Mouse (Mus musculus) urinary bladder, adult 18-20 months (tissue): ENCODE results near the gene Setx.
A peak's percentile ranks its signal among the peaks of the same experiment; 100 is the strongest.

Experiments used
- DNase-seq, 2 experiments: peaks; one replicate each; pipeline ENCODE4 v3.0.0; 2022; ENCODE audit warnings: low spot score in 2 of 2, mixed read lengths in 2 of 2

Setx gene

DNA sequence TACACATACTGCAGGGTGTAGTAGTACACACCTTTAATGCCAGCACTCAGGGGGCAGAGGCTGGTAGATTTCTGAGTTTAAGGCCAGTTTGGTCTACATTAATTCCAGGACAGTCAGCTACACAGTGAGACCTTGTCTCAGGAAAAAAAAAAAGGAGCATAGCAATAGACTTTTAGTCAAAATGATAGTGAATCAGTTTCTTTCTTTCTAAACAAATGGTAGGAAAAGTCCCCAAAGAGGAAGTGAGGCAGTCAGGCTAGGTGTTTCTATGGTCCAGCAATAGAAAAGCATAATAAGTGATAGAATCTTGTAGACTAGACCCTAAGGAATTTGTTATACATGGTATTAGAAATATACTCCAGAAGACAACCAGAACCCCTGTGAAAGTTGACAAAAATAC lies 11.2 kb downstream of the Setx start:
- no peak for DNase-seq

DNA sequence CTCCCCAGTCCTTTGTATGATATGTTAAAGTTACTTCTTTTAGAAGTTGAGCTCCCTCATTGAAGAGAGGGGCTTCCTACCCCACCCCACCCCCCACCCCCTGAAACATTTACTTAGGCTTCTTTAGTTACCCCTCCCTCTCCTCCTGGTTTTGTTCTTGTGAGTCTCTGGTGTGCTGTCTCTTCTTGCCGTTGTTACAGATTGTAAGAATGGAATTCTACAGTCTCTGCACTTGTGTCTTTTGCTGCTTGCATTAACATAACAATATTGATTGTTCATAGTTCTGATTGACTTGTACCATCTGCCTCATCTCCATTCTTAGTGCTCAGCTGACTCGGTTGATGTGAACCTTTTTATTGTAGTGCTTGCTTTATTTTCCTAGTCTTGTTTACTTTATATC lies 28.0 kb downstream of the Setx start:
- no peak for DNase-seq

DNA sequence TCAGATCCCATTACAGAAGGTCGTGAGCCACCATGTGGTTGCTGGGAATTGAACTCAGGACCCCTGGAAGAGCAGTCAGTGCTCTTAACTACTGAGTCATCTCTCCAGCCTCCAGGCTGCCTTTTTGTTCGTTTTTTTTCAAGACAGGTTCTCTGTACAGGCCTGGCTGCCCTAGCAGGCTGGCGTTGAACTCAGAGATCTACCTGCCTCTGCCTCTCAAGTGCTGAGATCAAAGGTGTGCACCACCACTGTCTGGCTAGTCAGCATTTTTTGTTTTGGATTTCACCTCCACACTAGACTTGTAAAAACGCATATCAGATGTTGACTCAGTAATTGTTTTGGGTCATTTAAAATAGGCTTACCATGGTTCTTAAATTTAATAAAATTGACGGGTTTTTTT lies 44.1 kb downstream of the Setx start:
- DNase-seq, result no peak

DNA sequence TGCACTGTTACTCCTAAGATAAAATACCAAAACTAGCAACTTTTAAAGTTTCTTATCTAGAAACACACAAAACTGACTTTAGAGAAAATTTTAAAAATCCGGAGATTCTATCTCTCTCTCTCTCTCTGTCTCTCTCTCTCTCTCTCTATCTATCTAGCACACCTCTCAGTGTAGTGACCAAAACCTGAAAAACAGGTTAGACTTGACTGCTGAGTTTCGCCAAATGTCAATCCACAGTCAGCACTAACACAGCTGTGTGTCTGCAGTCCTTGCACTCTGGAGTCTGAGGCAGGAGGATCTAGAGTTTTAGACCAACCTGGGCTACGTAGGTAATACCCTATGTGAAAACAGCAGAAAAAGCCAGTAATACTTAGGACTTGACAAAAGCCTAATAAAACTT lies 50.9 kb downstream of the Setx start:
- no peak for DNase-seq

DNA sequence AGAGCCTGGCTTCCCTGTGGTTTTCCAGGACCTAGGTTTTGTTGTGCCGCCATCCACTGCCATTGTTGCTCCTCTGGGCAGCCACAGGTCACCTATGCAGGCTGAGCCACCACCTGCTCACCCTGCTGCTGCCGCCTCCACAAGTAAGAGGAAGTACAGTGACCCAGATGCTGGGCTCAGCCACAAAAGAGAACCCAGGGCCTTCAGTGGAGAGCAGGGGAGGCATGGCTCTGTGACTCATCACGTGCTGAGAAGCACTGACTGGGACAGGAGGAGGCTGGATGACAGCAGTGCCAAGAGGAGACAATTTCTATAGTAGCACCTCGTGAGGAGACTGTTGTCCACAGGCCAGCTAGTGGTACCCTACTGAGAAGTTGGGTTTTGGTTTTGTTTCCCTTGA lies 55.8 kb downstream of the Setx start:
- no peak for DNase-seq

DNA sequence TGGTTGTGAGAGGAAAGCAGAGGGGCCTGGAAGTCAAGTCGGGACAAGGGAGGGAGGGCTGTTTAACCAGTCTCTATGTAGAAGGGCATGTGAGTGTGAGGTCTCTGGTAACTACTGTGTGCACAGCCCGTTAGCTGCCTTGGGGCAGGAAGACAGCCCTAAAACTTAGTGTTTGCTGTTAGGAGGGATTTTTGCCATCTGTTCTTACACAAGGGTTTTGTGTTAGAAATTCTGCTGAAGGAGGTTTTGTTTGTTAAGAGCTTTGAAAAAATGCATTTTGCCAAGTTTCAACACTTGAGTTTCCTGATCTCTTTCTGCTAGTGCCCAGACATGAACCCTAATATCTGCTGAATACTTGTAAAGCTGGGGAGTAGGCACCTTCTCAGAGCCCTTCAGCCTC lies 57.1 kb downstream of the Setx start:
- no peak for DNase-seq

DNA sequence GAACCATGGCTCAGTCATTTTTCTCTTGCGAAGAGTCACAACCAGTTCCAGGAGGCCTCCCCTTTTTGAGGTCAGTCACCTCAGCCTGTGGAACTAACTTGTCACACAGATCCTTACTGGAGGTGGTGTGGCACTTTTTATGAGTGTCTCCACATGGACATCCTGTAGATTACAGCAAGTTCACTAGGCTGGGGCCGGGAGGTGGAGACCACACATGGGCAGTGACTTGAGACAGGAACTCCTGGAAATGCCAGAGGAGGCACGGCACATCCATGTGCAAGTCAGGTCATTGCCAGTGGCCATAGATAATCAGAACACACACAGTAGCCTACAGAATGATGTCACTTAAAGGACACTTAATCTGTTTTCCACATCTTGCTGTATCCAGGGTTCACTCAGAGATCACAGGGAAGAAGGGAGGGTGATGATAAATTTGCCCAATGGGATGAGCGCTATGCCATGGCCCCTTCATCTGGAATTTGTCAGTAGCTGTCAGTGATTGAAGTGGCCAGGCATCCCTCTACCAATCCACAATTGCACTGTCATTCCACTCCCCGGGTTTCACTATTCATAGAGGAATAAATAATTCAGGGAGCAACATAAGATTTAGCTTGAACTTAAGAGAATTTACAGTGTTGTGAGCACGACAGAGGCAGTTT lies 59.4 kb downstream of the Setx start:
- no peak for DNase-seq

DNA sequence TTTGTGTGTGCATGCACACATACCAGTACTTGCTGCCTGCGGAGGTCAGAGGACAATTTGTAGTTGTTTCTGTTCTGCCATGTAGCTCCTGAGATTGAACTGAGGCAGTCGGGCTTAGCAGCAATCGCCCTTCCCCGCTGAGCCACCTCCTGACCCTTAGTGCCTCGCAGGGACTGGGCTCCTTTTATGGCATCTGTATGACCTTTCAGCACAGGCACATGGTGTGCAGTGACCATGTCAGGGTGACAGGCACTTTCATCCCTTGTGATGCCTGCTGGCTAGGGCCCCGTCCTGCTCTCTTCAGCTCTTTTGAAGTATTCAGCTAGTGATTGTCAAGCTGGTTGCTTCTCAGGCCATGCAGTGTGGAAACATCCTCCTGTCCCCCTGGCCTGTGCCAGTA lies 62.2 kb downstream of the Setx start:
- no peak for DNase-seq

DNA sequence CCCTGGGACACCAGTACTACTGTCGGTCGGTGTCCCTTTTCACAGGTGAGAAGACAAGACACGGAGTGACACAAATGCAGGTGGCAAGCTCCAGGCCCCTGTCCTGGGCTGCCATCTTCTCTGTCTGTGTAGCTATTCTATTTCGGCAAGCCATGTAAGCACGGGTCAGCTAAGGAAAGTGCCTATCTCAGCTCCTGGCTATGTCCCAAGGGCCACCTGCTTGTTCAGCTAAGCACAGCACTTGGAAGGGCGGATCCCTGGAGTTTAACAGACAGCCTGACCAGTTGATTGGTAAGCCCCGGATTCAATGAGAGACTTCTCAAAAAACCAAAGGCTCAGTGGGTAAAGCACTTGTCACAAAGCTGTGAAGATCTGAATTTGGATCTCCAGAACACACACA lies 66.4 kb downstream of the Setx start:
- no peak for DNase-seq

DNA sequence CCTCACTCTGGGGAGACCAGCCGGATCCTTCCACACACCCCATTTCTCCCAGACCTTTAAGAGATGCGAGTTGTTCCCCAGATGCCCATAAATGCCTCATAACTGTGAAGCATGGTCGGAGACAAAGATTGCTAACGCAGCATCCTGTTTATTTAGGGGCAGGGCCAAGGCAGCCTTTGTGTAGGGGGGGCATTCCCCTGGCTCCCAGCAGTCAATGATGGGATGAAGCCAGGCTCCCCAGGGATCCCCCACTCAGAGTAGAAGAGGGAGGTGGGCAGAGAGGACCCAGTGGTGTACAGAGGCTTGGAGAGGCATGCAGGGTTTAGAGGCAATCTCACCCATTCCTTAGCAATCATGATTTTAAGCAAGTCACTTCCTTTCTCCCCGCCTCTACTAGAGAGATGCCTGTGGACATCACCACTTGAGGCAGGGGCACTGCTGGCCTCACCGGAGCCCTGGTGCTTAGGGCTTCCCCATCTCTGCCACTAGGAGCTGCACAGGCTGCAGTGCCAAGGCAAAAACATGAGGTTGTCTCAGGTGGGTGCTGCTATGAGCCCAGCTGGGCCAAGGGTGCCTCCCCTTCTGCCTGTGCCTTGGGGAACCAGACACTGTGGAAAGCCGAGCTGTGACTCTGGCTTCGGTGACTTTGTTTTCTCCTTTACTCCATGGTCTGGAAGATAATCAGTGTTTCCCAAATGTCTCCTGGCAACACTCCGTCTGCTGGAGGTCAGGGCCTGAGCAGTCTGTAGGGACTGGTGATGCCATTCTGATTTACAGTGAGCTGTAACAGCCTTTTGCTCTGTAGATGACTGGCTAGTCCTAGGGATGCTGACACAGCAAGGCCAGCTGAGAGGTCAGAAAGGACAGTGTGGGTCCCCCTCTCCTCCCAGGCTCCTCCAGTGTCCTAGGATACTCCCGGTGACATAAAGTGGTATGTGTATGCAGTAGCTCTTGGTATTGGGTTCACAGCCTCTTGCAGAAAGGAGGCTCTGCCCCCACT lies 67.5 kb downstream of the Setx start:
- no peak for DNase-seq

DNA sequence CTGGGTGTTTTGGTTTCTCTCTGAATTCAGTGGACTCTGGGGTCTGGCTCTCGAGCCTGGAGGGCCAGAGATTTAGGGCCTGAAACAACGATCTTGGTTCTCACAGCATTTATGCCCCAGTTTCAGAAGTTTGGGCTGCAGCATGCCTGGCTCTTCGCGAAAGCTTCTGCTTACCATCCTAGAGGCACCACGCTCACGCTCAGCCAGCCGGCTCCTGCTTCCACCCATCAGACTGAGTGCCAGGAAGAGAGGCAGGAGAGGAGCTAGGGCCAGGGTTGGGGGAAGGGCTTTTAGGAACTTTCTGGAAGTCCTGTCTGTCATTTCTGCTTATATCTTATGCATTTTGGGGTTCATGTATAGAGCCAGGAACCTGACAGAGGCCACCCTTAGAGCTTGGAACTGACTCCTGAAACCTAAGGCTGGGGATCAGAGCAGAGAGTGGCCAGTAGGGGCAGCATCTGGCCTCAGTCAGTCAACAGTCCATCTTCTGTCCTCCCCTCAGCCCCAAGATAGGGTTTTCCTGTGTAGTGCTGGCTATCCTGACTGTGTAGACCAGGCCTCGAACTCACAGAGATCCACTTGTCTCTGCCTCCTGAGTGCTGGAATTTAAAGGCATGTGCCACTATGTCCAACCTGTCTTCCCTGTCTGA lies 68.8 kb downstream of the Setx start:
- no peak for DNase-seq

DNA sequence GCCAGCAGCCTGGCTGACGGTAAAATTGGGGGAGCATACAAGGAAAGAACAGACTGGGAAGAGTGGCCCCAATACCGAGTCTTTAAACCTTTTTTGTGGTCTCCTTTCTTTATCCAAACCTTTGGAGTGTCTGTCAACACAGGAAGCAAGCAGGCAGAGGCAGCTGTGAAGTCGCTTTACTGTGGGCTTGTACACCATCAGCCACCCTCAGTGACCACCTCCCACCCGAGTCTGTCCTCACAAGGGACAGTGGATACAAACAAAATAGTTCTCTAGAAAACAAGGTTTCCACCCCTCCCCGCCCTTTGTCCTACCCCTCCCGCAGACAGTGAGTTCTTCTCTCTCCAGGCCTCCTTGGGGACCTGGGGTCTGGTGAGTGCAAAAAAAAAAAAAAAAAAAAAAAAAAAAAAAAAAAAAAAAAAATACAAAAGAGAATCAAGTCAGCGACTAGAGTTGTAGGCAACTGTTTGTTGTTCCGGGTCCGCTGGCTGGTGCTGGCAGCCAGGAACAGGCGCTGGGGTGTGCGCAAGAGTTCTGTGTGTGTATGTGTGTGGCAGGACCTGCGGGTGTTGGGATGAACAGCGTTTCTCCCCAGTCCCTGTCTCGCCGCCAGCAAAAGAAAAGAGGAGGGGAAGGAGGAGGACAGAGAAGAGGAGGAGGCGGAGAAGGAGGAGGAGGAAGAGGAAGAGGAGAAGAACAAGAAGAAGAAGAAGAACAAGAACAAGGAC lies 70.0 kb downstream of the Setx start:
- DNase-seq, result no peak

DNA sequence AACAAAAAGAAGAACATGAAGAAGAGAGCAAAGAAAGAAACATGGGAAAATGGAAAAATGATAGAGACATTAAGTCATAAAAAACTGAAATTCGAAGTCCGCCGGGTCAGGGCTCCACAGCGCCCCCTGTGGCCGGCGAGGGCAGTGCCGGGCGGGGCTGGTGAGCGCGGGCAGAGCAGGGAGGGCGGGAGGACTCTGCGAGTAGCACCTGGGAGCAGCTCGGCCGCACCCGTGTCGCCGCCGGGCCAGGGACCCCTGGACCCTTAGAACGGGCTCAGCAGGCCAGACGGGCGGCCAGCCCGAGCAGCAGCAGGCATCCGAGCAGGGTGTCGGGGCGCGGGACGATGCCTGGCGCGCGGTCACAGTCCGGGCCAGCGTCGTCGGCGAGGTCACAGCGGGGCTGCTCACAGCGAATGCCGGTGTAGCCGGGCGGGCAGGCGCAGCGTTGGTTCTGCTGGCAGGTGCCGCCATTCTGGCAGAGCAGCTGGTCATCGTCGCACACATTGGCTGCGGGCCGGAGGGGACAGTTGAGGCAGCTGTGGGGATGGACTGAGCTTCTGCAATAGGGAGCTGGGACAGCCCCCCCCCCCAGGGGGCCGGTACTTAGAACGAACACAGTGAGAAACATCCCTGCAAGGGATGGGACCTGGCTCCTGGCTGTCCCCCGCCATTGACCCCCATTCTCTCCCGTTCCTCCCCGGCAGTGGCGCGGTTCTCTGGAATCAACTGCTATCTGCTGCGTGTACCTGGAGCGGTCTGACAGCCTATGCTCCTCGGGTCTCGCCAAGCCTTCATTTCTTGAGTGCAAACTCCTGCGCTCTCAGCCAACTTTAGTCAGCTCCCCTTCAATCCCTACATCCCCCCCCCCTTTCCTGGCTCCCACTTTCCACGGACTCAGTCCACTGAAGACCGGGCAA lies 70.8 kb downstream of the Setx start:
- peak; percentile 59 to 78 for DNase-seq

DNA sequence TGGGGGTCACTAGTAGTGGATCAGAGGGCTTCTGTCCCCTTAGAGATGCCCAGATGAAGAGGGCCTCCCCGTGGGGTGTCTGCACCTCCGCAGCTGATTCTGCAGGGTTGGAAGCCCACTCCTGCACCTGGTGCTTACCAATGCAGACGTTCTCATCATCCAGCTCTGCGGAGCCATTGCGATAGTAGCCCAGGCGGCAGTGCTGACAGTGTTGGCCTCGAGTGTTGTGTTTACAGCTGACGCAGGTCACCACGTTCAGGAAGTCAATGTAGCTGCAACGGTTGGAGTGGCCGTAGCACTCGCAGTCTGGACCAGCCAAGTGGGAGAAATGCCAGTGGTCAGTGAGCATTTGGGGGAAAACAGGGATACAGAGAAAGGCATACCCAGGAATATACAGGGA lies 72.9 kb downstream of the Setx start:
- no peak for DNase-seq

DNA sequence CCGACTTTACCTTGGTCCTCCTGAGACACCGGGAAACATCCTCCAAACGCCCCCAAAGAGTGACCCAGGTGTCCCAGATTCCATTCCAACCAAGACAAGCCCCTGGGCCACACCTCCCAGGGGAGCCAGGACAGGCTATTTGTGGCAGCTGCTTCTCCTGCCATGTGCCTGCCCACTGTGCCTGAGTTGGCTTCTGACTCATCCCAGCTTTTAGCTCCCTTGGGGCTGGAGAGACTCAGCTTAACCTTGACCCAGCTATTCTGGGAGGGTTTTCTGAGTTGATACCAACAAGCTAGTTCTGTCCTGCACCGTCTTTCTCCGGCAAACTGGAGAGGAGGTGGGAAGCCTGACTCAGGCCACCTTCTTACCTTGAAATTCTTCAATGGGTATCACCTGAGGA lies 74.5 kb downstream of the Setx start:
- DNase-seq, result no peak

DNA sequence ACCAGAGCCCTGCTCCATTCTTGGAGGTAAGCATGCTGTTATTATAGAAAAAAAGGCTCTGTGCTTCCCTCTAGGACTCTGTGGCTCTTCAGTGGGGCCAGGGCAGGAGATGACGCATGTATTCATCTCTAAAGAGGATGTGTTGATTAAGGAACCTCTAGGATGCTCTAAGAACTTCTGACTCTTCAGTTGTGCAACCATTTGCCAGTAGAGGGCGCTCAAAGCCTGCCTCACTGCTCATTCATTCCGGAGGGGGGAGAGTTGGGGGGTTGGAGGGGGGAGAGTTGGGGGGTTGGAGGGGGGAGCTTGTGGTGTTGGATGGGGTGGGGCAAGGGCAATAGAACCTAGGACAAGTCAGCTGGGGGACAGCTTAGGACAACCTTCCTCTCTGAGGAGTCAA lies 75.9 kb downstream of the Setx start:
- no peak for DNase-seq

DNA sequence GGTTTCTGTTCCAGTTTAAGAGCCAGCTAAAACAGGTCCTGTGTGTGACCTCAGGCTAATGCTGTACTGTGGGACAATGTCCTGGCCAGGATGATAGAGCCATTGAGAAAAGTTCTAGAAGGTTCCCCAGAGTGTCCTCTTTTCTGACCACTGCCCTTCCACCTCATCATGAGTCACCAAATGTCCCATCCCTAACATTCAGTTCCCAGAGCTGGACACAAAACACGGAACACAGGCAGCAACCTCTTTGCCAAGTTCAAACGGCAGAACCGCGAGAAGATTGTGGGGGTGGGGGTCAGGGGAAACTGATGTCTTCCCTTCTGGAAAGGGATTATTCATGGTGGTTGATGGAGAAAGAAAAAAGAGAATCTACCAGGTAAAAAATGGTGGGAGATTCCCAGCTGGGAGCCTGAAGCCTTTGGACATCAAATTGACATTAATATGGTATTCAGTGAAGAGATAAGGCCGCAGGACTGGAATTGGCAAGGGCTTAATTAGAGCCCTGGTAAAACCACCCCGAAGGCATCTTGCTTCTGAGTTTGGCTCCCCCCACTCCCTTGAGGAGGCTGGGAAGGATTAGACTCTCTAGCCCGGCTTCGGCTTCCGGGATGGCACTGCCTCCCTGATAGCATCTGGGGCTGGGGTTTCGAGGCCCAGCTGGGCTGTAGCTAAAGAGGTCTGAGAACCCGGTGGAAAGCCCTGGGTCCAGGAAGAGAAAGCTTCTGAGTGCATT lies 77.4 kb downstream of the Setx start:
- no peak for DNase-seq

DNA sequence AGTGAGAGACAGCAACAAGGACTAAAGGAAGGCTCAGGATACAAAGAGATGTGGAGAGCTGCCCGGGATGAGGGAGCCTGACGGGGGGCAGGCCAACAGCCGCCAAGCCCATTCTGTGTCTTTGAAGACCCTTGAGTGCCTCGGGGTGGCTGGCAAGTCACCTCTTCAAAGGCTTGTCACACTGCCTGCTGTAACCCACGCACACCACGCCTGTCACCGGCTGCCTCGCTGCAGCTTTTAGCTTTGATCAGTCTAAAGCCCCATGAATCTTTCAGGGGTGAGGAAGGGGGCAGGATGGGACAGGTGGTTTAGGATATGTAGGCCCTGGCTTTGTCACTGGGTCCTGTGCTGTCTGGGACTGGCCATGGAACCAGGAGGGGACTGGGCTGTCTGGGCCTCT lies 82.2 kb downstream of the Setx start:
- no peak for DNase-seq

DNA sequence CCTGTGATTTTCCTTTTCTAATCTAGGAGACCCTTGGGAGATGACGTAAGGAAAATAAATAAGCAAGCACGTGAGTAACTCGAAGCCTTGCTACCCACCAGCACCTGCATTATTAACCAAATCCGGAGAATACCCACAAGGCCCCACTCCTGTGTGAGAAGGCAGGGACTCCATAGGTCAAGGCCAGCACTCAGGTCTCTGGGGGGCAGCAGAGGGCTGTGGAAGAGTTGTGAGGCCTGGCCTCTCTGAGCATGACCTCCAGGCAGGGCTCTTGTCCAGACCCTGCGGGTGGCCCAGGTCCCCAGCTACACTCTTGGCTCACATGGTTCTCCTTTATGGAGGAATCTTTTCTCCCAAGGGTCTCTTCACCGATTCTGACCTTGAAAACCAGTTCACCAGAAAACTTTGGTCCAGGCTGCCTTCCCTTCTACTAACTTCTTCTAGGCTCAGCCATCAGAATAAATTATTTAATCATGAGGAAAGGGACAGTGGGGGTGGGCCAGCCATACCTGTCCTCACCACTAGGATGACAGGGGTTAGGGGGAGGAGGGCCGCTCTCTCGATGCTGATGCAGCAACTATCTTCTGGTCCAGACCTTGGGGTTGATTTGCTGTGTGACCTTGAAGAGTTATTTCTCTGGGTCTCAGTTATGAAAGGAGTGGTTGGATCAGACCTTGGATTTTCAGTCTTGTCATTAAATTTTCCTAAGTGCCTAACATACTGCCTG lies 92.5 kb downstream of the Setx start:
- peak in 1 of 2 experiments; percentile 18 for DNase-seq

DNA sequence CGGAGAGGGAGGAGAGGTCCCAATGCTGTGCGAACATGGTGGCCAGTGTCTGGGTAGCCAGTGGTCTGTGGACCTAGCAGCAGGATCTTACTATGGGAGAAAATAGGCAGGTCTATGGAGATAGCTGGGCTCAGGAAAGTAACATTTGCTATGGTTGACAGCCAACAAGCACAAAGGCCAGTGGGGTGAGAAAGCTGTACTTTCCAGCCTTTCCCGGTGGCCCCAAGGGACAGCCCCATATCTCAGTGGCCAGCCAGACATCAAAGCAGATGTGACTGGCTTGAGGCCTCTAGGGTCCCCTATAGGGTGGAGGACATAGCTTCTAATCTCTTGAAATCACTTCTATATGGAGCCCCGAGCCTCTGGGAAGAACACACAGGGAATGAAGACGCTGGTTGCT lies 93.1 kb downstream of the Setx start:
- no peak for DNase-seq
